Mouse (Mus musculus) heart, embryonic 12.5 days (tissue): ENCODE results near the gene Isg20l2. TPM values are rescaled to one million over a fixed set of nuclear protein-coding genes. Genes with fewer than 3 reads are reported as not detected.
A peak's percentile ranks its signal among the peaks of the same experiment; 100 is the strongest.

Experiments
- ATAC-seq: fragments of 200-750 bp; cut with Nextera tagmentation; 2 replicates; pipeline ENCODE4 v1.8.0; 2017; ENCODE audit warnings: moderate TSS enrichment, moderate library complexity; ENCODE audit not compliant: insufficient number of reproducible peaks, low FRiP score
- H3K27ac ChIP-seq: fragments of 300-500 bp; sonication (generic); 2 replicates; pipeline ENCODE4 v1.5.1; 2016; ENCODE audit warnings: mild to moderate bottlenecking, moderate library complexity; ENCODE audit not compliant: poor library complexity, severe bottlenecking
- H3K27me3 ChIP-seq: fragments of 300-500 bp; sonication (generic); replicated peaks from 2 replicates; pipeline ENCODE4 v1.6.1; 2016; ENCODE audit warnings: mild to moderate bottlenecking, moderate library complexity
- H3K36me3 ChIP-seq: fragments of 300-500 bp; sonication (generic); 2 replicates; pipeline ENCODE4 v1.6.1; 2016; ENCODE audit warnings: mild to moderate bottlenecking, moderate library complexity
- H3K4me1 ChIP-seq: fragments of 300-500 bp; sonication (generic); replicated peaks from 2 replicates; pipeline ENCODE4 v1.6.1; 2016; ENCODE audit warnings: mild to moderate bottlenecking
- H3K4me2 ChIP-seq: fragments of 300-500 bp; sonication (generic); 2 replicates; pipeline ENCODE4 v1.6.1; 2016; ENCODE audit warnings: mild to moderate bottlenecking, moderate library complexity
- H3K4me3 ChIP-seq: fragments of 300-500 bp; sonication (generic); 2 replicates; pipeline ENCODE4 v1.5.1; 2016; ENCODE audit warnings: mild to moderate bottlenecking
- H3K9ac ChIP-seq: fragments of 300-500 bp; sonication (generic); 2 replicates; pipeline ENCODE4 v1.6.1; 2016; ENCODE audit warnings: mild to moderate bottlenecking, moderate library complexity
- H3K9me3 ChIP-seq: fragments of 300-500 bp; sonication (generic); replicated peaks from 2 replicates; pipeline ENCODE4 v1.6.1; 2016; ENCODE audit warnings: mild to moderate bottlenecking, moderate library complexity
- WGBS: fragments of 180-500 bp; shearing (Covaris S2); methylation state at CpG from one replicate; pipeline ENCODE4 v1.1.7; 2016; 5-methylcytosine and 5-hydroxymethylcytosine counted together
- polyA plus RNA-seq: library from polyadenylated mRNA; unstranded; fragments of >200 nt; fragmentation: Nextera tagmentation; extraction: Ambion mirVana; gene quantifications from 2 replicates; pipeline ENCODE4 v1.2.1, GENCODE M21; 2016

The Isg20l2 gene
- polyA plus RNA-seq, 1 experiment from 2014 or later: 36.4 TPM

DNA sequence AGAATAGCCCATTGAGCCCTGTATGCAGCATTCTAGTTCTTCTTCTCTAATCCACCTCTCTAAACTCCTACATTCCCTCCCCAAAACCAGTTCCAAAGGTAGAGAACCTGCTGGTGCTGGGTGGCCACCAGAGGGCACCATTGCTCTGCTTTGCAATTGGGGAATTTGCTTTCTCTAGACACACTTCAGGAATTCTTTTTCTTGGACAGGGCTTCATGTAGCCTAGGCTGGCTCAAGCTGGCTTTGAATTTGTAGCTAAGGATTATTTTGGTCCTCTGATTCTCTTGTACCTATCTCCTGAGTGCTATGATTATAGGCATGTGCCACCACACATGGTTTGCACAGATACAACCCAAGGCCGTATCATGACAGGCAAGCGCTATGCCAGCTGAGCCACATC, 5.7 kb downstream of the Isg20l2 start:
- Histone ChIP-seq H3K4me2 (no peak overlapping the region), H3K4me3 (no peak overlapping the region), H3K9ac (no peak overlapping the region), H3K4me1 (peaks cover 23% of the 10 kb centered on the region), H3K27ac (no peak overlapping the region), H3K36me3 (peaks cover 77% of the 10 kb centered on the region), H3K27me3 (no peaks in the 10 kb centered on the region), H3K9me3 (no peaks in the 10 kb centered on the region)
- ATAC-seq: no peak
- WGBS: 97% methylated on average over 2 of the region's 2 CpGs

DNA sequence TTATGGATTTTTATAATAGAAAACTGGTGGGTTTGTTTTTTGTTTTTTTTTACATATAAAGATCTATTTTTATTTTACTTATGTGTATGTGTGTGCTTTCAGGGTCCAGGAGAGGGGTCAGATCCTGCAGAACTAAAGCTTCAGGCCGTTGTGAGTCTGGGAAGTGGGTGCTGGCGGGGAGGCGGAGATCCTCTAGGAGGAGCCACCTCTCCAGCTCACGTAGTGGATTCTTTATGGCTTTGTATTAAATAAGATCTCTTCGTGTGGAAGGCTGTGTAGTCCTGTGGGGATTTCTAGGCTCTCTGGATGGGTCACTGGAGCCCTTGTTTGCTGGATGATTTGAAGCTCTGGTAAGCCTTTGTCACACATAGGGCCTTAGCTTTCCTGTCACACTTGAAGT, 10.5 kb downstream of the Isg20l2 start:
- H3K4me2 ChIP-seq: no peak overlapping the region
- 81% methylated on average over 5 of the region's 5 CpGs for WGBS
- H3K36me3 ChIP-seq: peaks cover 68% of the 10 kb centered on the region
- H3K27ac ChIP-seq: no peak overlapping the region
- ATAC-seq: no peak
- peaks cover 7% of the 10 kb centered on the region for H3K27me3 ChIP-seq
- H3K9ac ChIP-seq: no peak overlapping the region
- no peak overlapping the region for H3K4me3 ChIP-seq
- H3K9me3 ChIP-seq: no peaks in the 10 kb centered on the region
- peaks cover 20% of the 10 kb centered on the region for H3K4me1 ChIP-seq

DNA sequence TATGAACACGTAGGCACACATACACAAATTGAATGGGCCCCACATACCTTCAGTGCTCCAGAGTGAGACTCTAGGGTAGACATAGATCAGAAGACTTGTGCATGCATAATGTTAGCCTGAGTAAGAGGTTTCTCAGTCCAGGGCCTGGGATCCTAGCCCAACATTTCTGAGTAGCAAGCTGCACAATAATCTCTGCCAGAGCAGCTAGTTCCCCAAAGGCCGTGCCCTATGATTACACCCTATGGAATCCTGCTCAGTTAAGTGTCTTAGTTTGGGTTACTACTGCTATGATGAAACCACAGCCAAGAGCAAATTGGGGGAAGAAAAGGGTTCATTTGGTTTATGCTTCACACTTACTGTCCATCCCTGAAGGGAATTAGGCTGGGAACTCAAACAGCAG, 12.4 kb downstream of the Isg20l2 start:
- Histone ChIP-seq H3K36me3 (peaks cover 53% of the 10 kb centered on the region), H3K9me3 (no peaks in the 10 kb centered on the region), H3K27ac (no peak overlapping the region), H3K4me2 (no peak overlapping the region), H3K27me3 (peaks cover 26% of the 10 kb centered on the region), H3K9ac (no peak overlapping the region), H3K4me3 (no peak overlapping the region), H3K4me1 (peaks cover 32% of the 10 kb centered on the region)
- 91% methylated on average over 2 of the region's 2 CpGs for WGBS
- no peak for ATAC-seq

DNA sequence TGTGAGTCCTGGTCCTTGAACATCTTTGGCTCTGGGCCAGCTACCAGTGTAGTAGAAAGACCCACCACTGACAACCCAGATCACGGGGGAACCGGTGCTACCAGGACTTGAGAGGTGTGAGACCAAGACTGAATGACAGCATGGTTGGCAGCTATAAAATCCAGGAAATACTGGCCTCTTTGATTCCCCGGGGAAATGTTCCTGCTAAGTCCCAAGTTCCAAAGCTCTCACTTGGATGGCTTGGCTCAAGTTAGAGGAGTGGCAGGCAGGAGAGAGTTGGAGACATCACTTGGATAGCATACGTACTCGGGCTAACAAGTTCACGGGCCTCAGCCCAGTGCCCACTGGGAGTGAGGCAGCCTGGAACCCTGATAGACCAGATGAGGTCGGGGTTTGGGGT, 13.5 kb downstream of the Isg20l2 start:
- peaks cover 43% of the 10 kb centered on the region for H3K4me1 ChIP-seq

DNA sequence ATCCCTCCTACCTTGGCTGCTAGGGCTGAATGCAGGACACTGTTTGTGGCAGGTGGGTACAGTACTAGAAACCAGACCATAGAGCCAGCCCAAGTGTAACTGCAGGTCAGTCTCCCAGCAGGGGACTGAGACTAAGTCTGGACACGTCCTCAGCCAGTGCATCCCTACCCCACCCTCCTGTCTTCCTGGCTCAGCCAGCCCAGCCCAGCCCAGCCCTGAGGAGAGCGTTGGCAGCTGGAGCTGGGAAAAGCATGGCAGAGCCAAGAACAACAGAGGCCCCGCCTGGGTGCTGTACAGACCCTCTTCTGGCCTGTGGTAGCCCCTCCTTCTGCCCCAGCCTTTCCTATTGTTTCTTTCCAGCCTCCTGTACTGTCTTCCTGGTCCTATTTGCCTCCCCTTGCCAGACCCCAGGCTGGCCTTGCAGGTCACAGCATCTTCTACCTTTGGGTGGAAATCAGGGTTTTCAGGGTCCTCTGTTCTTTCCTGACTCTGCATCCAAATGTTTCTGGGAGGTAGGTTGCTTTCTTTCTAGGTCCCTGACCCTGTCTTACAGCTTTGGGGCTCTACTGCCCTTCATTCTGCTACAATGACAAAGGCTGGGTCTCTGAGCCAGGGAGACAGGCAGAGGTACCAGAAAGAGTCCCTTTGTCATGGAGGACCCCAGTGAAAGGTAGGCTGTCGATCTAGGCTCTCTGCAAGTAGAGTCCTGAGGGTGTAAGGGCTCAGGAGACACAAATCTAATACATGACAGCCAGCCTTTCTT, 14.9 kb downstream of the Isg20l2 start:
- no peaks in the 10 kb centered on the region for H3K9me3 ChIP-seq
- peak; percentile 81 for ATAC-seq
- peak overlapping the region; percentile 4; the same call in 1 of the 2 replicates for H3K4me2 ChIP-seq
- H3K36me3 ChIP-seq: peaks cover 27% of the 10 kb centered on the region
- peak overlapping the region; percentile 39; the same call in 1 of the 2 replicates for H3K27ac ChIP-seq
- WGBS: 27% methylated on average over 4 of the region's 4 CpGs
- H3K9ac ChIP-seq: no peak overlapping the region
- no peak overlapping the region for H3K4me3 ChIP-seq
- H3K27me3 ChIP-seq: peaks cover 51% of the 10 kb centered on the region
- peaks cover 55% of the 10 kb centered on the region for H3K4me1 ChIP-seq

More for the DNA sequence above, 13.5 kb downstream of the Isg20l2 start:
- Histone ChIP-seq H3K4me2 (no peak overlapping the region), H3K9ac (no peak overlapping the region), H3K4me3 (no peak overlapping the region), H3K27me3 (peaks cover 37% of the 10 kb centered on the region), H3K27ac (no peak overlapping the region), H3K36me3 (peaks cover 42% of the 10 kb centered on the region), H3K9me3 (no peaks in the 10 kb centered on the region)
- ATAC-seq: no peak
- 70% methylated on average over 7 of the region's 7 CpGs for WGBS

DNA sequence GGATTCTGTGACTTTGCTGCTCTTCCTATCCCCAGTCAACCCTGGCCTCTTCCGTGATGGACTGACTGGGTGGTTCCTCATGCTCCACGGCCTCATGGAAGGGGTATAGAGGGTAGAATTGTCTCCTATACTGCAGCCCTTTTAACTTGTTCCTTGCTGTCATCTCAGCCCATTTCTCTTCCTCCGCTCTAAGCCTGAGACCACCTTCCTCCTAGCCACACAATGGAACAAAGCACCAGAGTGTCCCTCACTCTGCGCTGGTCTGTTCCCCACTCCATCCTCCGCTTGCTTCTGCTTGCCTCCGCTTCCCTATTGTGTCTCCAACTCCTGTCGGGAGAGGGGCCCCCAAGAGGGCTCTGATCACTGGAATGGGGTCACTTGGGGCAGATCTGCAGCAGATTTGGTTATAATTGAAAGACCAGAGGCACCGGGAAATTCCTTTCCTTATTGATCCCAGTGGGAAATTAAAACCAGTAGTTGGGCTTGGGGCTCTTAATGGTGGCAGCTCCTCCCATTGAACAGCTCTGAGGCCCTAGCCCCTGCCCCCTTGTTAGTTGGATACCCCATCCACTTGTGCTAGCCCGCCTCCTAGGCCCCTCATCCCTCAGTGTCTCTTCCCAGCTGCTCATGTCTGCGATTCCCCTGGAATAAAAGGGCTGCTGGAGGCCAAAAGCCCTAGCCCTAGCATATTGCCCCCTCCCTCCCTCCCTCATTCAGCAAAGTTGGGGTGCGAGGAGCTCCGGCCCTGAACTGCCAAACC, 15.8 kb downstream of the Isg20l2 start:
- Histone ChIP-seq H3K4me1 (peaks cover 60% of the 10 kb centered on the region), H3K9ac (no peak overlapping the region), H3K4me3 (no peak overlapping the region), H3K4me2 (no peak overlapping the region), H3K36me3 (peaks cover 20% of the 10 kb centered on the region), H3K27me3 (peaks cover 60% of the 10 kb centered on the region), H3K9me3 (no peaks in the 10 kb centered on the region), H3K27ac (no peak overlapping the region)
- WGBS: 43% methylated on average over 12 of the region's 12 CpGs
- ATAC-seq: no peak

DNA sequence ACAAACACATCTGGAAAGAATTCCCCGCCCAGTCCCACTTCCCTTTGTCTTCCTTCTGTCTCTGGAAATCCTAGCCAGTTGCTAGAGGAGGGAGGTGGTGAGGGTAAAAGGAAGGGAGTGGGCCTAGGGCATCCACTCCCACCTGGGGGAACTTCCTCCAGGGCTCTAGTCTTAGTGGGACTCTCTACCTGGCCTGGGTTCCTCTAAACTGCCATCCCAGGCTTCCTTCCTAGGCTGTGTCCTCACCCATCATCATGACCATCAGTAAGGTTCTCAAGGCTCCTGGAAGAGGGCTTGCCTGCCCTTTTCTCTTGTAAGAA, 16.4 kb downstream of the Isg20l2 start:
- ATAC-seq: no peak
- Histone ChIP-seq H3K9ac (no peak overlapping the region), H3K36me3 (peaks cover 14% of the 10 kb centered on the region), H3K9me3 (no peaks in the 10 kb centered on the region), H3K4me2 (peak overlapping the region; percentile 79; the same call in 1 of the 2 replicates), H3K27me3 (peaks cover 66% of the 10 kb centered on the region), H3K4me1 (peaks cover 60% of the 10 kb centered on the region), H3K27ac (no peak overlapping the region), H3K4me3 (no peak overlapping the region)
- WGBS: 54% methylated on average over 1 of the region's 1 CpGs

DNA sequence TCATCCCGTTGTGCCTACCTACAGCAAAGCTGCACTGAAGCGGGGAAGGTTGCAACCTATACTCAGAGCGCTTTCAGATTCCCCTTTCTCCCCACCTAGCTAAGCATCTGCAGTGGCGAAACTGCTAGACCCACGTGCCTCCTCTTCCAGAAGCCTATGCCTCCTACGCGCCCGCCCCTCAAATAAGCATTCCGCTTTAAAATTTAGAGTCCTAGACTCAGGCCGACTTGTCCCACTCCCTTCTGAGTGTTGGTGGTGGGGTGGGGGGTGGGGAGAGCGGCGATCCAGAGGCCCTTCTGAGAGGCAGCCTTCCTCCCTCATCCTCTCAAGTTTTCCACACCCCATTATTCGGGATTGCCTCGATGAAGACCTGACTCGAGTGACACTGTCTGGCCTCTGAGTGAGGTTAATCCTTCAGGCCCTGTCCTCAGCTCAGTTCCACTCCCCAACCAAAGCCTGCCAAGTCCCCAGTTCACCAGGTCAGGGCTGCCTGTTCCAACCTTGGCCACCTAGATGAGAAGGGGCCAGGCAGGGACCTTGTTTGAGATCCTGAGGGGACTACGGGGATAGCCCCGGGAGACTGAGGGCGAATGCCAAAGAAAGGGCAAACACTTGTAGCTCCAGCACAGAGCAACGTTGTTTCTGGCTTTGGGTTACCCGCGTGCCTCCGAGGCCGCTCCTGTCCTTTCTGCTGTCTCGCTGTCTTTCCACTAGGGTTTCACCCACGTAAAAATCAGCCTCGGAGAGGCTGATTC, 17.1 kb downstream of the Isg20l2 start:
- peaks cover 7% of the 10 kb centered on the region for H3K36me3 ChIP-seq
- H3K9ac ChIP-seq: peak overlapping the region; percentile 74
- H3K4me2 ChIP-seq: peak overlapping the region; percentile 79
- peaks cover 67% of the 10 kb centered on the region for H3K4me1 ChIP-seq
- no peak for ATAC-seq
- 5% methylated on average over 26 of the region's 26 CpGs for WGBS
- no peaks in the 10 kb centered on the region for H3K9me3 ChIP-seq
- no peak overlapping the region for H3K27ac ChIP-seq
- peak overlapping the region; percentile 44 for H3K4me3 ChIP-seq
- peaks cover 70% of the 10 kb centered on the region for H3K27me3 ChIP-seq

DNA sequence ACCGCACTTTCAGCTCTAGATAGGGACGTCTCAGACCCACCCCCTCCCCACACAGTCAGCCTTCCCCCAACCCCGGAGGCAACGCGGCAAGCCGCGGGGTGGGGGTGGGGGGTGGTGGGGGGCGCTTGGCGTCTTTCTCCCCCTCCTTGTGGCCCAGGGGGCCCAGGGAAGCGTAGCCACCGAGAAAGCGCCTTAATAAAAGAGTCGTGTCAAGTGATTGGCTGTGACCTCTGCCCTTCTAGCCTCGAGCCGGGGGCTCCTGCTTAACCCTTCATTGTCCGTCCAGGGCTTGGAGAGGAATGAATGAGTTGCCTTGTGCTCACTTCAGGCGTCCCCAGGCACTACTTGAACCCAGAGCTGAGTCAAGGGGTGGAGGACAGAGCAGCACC, 17.7 kb downstream of the Isg20l2 start:
- 0% methylated on average over 17 of the region's 17 CpGs for WGBS
- peaks cover 70% of the 10 kb centered on the region for H3K27me3 ChIP-seq
- H3K4me2 ChIP-seq: peak overlapping the region; percentile 79
- H3K36me3 ChIP-seq: 0 out of 2 replicates have a peak, but pooled peaks cover 2% of the 10 kb centered on the region
- no peaks in the 10 kb centered on the region for H3K9me3 ChIP-seq
- H3K4me1 ChIP-seq: peaks cover 73% of the 10 kb centered on the region
- H3K9ac ChIP-seq: peak overlapping the region; percentile 74
- no peak overlapping the region for H3K27ac ChIP-seq
- no peak for ATAC-seq
- H3K4me3 ChIP-seq: peak overlapping the region; percentile 44

DNA sequence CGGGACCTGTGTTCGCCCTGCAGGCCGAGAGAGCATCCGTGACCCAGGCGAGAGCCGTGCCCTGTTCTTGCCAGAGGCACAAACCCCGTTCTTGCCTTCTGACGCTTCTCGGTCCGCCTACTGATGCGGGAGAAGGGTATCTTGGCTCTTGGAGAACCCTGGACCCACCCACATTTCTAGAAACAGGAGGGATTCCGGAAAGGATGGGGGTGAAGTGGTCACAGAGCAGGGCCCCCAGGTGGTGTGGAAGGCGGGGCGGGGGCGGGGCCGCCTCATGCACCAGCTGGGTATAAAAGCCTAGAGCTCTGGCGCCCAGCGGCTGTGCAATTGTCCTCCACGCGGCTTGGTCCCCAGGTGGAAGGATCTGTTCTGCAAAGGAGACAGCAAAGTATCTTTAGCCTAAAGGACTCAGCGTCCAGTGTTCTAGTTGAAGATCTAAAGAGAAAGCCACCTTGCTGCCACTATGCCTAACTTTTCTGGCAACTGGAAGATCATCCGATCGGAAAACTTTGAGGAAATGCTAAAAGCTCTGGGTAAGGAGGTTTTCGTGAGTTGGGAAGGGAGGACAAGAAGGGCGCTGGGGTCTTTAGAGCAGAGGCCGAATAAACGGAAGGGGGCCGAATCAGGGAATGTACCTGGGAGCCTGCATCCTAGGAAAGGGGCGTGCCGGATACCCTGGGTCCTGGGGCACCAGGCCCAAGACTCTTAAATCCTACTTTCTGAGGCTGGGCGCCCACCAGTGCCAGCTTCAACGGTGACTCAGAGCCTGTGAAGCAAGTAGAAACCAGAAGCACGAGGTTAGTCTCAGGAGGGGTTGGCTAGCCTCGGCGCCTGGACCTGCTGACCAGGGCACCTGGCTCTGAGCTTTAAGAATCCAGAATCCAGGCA, 18.5 kb downstream of the Isg20l2 start, which contains the start of gene Crabp2:
Crabp2 (plus strand) TSS at position 289 of the 888 bp plus-strand sequence.
- Histone ChIP-seq H3K9ac (peak within 1 kb of the TSS; percentile 74), H3K4me1 (peaks cover 76% of the 10 kb centered on the region), H3K9me3 (no peaks in the 10 kb centered on the region), H3K36me3 (no peaks in the 10 kb centered on the region), H3K27ac (no peak within 1 kb of the TSS), H3K4me3 (peak within 1 kb of the TSS; percentile 44), H3K27me3 (peaks cover 70% of the 10 kb centered on the region), H3K4me2 (peak within 1 kb of the TSS; percentile 79)
- no peak for ATAC-seq
- 2% methylated on average over 35 of the region's 35 CpGs for WGBS
